Mouse (Mus musculus) megakaryocyte-erythroid progenitor cell, adult 5-6 weeks (primary cell): Measurements from ENCODE around the gene Vdac2. TPM values are rescaled to one million over a fixed set of nuclear protein-coding genes. Genes with fewer than 3 reads are reported as not detected.
A peak's percentile ranks its signal among the peaks of the same experiment; 100 is the strongest.

Experiments used
- ATAC-seq: replicated peaks from 2 replicates; pipeline ENCODE4 v1.8.0; 2016; ENCODE audit warnings: mild to moderate bottlenecking, inconsistent platforms; ENCODE audit not compliant: severe bottlenecking, poor library complexity, low FRiP score, low TSS enrichment
- total RNA-seq, 2 experiments: library from RNA; stranded (forward) in 1 of 2; stranded (reverse) in 1 of 2; fragments of 200-1000, 215-1000 nt in 1 of 2; fragments of >200 nt in 1 of 2; fragmentation: Nextera tagmentation in 1 of 2; gene quantifications; 2 replicates each; pipeline ENCODE4 v1.2.3; 2014 to 2017

Gene Vdac2
- total RNA-seq, 2 experiments from 2014 or later = 323 to 441 TPM

GRCm38 (mm10) chr14:21814606-21815005, 10.4 kb upstream of the Vdac2 start:
- ATAC-seq = no peak

GRCm38 (mm10) chr14:21816255-21816654, 8.8 kb upstream of the Vdac2 start:
- ATAC-seq = no peak

GRCm38 (mm10) chr14:21817453-21817852, 7.6 kb upstream of the Vdac2 start:
- ATAC-seq = no peak

GRCm38 (mm10) chr14:21820880-21821505, 4.0 kb upstream of the Vdac2 start:
- ATAC-seq = peak; percentile 31; the same call in 1 of the 2 replicates

GRCm38 (mm10) chr14:21822307-21822706, 2.7 kb upstream of the Vdac2 start:
- no peak for ATAC-seq

- peak; percentile 94 for ATAC-seq
Measured at GRCm38 (mm10) chr14:21822795-21823374, 2.2 kb upstream of the Vdac2 start.

GRCm38 (mm10) chr14:21823897-21824296, 1.1 kb upstream of the Vdac2 start:
- no peak for ATAC-seq

- ATAC-seq = peak; percentile 11; the same call in 1 of the 2 replicates
Measured at GRCm38 (mm10) chr14:21825786-21826491, 901 bp downstream of the Vdac2 start.

- ATAC-seq = peak; percentile 88
Measured at GRCm38 (mm10) chr14:21830876-21831767, 6.1 kb downstream of the Vdac2 start.

- ATAC-seq = no peak
Measured at GRCm38 (mm10) chr14:21831830-21832403, 6.9 kb downstream of the Vdac2 start.

- no peak for ATAC-seq
Measured at GRCm38 (mm10) chr14:21838336-21839017, 13.4 kb downstream of the Vdac2 start.

- no peak for ATAC-seq
Measured at GRCm38 (mm10) chr14:21841819-21842592, 17.0 kb downstream of the Vdac2 start.

GRCm38 (mm10) chr14:21843263-21843662, 18.2 kb downstream of the Vdac2 start:
- no peak for ATAC-seq

- peak; percentile 20 for ATAC-seq
Measured at GRCm38 (mm10) chr14:21846827-21847380, 21.9 kb downstream of the Vdac2 start.

GRCm38 (mm10) chr14:21847381-21848165, 22.5 kb downstream of the Vdac2 start:
- no peak for ATAC-seq

- ATAC-seq = peak; percentile 79
Measured at GRCm38 (mm10) chr14:21848166-21849154, 23.4 kb downstream of the Vdac2 start, which contains the start of gene Comtd1. Gene Comtd1, minus strand, starts transcription at chr14:21848977.
